Mouse (Mus musculus) G1E (cell line): ENCODE data around the gene Prss33. TPM values are rescaled to one million over a fixed set of nuclear protein-coding genes. Genes with fewer than 3 reads are reported as not detected.

ENCODE experiments used
- ATAC-seq: 2 replicates; pipeline ENCODE4 v1.8.0; 2016; ENCODE audit warnings: mild to moderate bottlenecking; ENCODE audit not compliant: insufficient number of reproducible peaks, poor library complexity, low FRiP score, severe bottlenecking; ENCODE audit errors: extremely low read depth
- DNase-seq: peaks from one replicate; pipeline ENCODE4 v3.0.0; 2012; ENCODE audit warnings: low spot score
- H3K27me3 ChIP-seq: 2 replicates; pipeline ENCODE4 v1.6.1; 2012; ENCODE audit warnings: mild to moderate bottlenecking, low read length, inconsistent platforms; ENCODE audit not compliant: insufficient read depth
- H3K36me3 ChIP-seq: replicated peaks from 2 replicates; pipeline ENCODE3; 2012; ENCODE audit warnings: mild to moderate bottlenecking, inconsistent platforms
- H3K4me1 ChIP-seq: 2 replicates; pipeline ENCODE4 v1.6.1; 2012; ENCODE audit warnings: low read depth, low read length, inconsistent platforms, mixed read lengths; ENCODE audit not compliant: insufficient read depth
- H3K4me3 ChIP-seq: 2 replicates; pipeline ENCODE4 v1.5.1; 2012; ENCODE audit warnings: low read depth, mild to moderate bottlenecking, inconsistent platforms, low read length, moderate library complexity, mixed read lengths
- H3K9me3 ChIP-seq: replicated peaks from 2 replicates; pipeline ENCODE4 v1.6.1; 2012; ENCODE audit warnings: inconsistent platforms
- CTCF ChIP-seq: IDR thresholded peaks from 2 replicates; pipeline ENCODE4 v1.5.1; 2012; ENCODE audit warnings: low read depth, low read length, inconsistent platforms, mixed read lengths
- GATA1 ChIP-seq: IDR thresholded peaks from 2 replicates; pipeline ENCODE4 v1.6.1; 2012; ENCODE audit warnings: borderline replicate concordance, low read length, inconsistent platforms, mixed read lengths
- GATA2 ChIP-seq: IDR thresholded peaks from 2 replicates; pipeline ENCODE4 v1.6.1; 2012; ENCODE audit warnings: low read depth, low read length, inconsistent platforms, borderline replicate concordance
- POLR2AphosphoS5 ChIP-seq: IDR thresholded peaks from 2 replicates; pipeline ENCODE4 v1.6.1; 2012; ENCODE audit warnings: low read depth, low read length, inconsistent platforms; ENCODE audit not compliant: insufficient replicate concordance
- TAL1 ChIP-seq: conservative IDR thresholded peaks from 2 replicates; pipeline ENCODE4 v1.6.1; 2012; ENCODE audit warnings: low read depth, low read length, inconsistent platforms, mixed read lengths
- polyA plus RNA-seq: library from polyadenylated mRNA; stranded (reverse); fragments of >175 nt; gene quantifications from 2 replicates; pipeline ENCODE4 v1.2.3, GENCODE M21; 2012
- total RNA-seq, 2 experiments: library from RNA; stranded (forward) in 1 of 2; stranded (reverse) in 1 of 2; fragments of 200-1000 nt in 1 of 2; fragments of >200 nt in 1 of 2; fragmentation: Nextera tagmentation in 1 of 2; gene quantifications; 2 replicates each; pipeline ENCODE4 v1.2.3; 2014 to 2017

Prss33 gene
- total and polyA plus RNA-seq, 3 experiments = 0.11 TPM; not detected in 2

DNA sequence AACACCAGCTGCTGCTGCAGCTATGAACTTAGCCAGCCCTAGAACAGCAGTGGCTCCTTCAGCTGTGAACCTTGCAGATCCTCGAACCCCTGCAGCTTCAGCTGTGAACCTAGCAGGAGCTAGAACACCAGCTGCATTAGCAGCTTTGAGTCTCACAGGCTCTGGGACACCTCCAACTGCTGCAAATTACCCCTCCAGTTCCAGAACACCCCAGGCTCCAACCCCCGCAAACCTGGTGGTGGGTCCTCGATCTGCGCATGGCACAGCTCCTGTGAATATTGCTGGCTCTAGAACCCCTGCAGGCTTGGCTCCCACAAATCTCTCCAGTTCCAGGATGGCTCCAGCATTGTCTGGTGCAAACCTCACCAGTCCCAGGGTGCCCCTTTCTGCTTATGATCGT lies 15.1 kb downstream of the Prss33 start:
- TF ChIP-seq CTCF (no peak), POLR2AphosphoS5 (no peak), GATA1 (no peak), GATA2 (no peak), TAL1 (no peak)
- H3K27me3 ChIP-seq = peaks cover 3% of the 10 kb centered on the region; the same call in 1 of the 2 replicates
- no peak overlapping the region; the same call in 1 of the 2 replicates for H3K4me3 ChIP-seq
- DNase-seq (no peak), ATAC-seq (no peak; the same call in 1 of the 2 replicates)
- peaks cover 99% of the 10 kb centered on the region for H3K36me3 ChIP-seq
- H3K9me3 ChIP-seq = peaks cover 50% of the 10 kb centered on the region
- H3K4me1 ChIP-seq = peaks cover 56% of the 10 kb centered on the region

DNA sequence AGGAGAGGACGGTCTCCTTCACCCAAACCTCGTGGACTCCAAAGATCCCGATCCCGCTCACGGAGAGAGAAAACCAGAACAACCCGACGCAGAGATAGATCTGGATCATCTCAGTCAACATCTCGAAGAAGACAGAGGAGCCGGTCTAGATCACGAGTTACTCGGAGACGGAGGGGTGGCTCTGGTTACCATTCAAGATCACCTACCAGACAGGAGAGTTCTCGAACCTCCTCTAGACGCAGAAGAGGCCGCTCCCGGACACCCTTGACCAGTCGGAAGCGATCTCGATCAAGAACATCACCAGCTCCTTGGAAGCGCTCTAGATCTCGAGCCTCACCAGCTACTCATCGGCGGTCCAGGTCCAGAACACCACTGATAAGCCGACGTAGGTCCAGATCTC lies 16.6 kb downstream of the Prss33 start:
- Histone ChIP-seq H3K36me3 (peaks cover 100% of the 10 kb centered on the region), H3K4me3 (no peak overlapping the region; the same call in 1 of the 2 replicates), H3K27me3 (peaks cover 3% of the 10 kb centered on the region; the same call in 1 of the 2 replicates), H3K9me3 (peaks cover 59% of the 10 kb centered on the region), H3K4me1 (peaks cover 46% of the 10 kb centered on the region)
- no peak for DNase-seq
- ATAC-seq = no peak
- TF ChIP-seq CTCF = no peak

DNA sequence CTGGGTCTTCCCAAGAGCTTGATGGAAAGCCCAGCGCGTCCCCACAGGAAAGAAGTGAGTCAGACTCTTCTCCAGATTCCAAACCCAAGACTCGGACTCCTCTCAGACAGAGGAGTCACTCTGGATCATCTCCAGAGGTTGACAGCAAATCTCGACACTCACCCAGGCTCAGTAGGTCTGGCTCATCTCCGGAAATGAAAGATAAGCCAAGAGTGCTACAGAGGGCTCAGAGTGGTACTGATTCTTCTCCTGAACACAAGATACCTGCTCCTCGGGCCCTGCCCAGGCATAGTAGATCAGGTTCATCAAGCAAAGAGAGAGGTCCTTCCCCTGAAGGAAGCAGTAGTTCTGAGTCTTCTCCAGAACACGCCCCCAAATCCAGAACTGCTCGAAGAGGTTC lies 17.3 kb downstream of the Prss33 start:
- peaks cover 100% of the 10 kb centered on the region for H3K36me3 ChIP-seq

DNA sequence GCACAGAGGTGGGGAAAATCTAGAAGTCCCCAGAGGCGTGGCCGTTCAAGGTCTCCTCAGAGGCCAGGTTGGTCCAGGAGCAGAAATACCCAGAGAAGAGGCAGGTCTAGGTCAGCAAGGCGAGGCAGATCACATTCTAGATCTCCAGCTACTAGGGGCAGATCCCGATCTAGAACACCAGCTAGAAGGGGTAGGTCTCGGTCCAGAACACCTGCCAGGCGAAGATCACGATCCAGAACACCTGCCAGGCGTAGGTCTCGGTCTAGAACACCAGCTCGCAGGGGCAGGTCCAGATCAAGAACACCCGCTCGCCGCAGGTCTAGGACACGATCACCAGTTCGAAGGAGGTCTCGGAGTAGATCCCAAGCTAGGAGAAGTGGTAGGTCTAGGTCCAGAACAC lies 20.2 kb downstream of the Prss33 start:
- ATAC-seq (no peak), DNase-seq (no peak)
- Histone ChIP-seq H3K4me1 (peaks cover 15% of the 10 kb centered on the region), H3K27me3 (peaks cover 3% of the 10 kb centered on the region; the same call in 1 of the 2 replicates), H3K4me3 (no peak overlapping the region; the same call in 1 of the 2 replicates), H3K36me3 (peaks cover 98% of the 10 kb centered on the region), H3K9me3 (peaks cover 55% of the 10 kb centered on the region)
- no peak for TF ChIP-seq POLR2AphosphoS5
- no peak for TF ChIP-seq CTCF
- TF ChIP-seq TAL1 = no peak
- TF ChIP-seq GATA2 = no peak
- no peak for TF ChIP-seq GATA1

More for the DNA sequence above, 17.3 kb downstream of the Prss33 start:
- no peak overlapping the region for H3K4me3 ChIP-seq
- peaks cover 42% of the 10 kb centered on the region for H3K4me1 ChIP-seq
- peaks cover 3% of the 10 kb centered on the region; the same call in 1 of the 2 replicates for H3K27me3 ChIP-seq
- DNase-seq = no peak
- ATAC-seq = no peak
- TF ChIP-seq CTCF = no peak
- no peak for TF ChIP-seq GATA1
- no peak for TF ChIP-seq POLR2AphosphoS5
- TF ChIP-seq TAL1 = no peak
- no peak for TF ChIP-seq GATA2
- H3K9me3 ChIP-seq = peaks cover 59% of the 10 kb centered on the region

DNA sequence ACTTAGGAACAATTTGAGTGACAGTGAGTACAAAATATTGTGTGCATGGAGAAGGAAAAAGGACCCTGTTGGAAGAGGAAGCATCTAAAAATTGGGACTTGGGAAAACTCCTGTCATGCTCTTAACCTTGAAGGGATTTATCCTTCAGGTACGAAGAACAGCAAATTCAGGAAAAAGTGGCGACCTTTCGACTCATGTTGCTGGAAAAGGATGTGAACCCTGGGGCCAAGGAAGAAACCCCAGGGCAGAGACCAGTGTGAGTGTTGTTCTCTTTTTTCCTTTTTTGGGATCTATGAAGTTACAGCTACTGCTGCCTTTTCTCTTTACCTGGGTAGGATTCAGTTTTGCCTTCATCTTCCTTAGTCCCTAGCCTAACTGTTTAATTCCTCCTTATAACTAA lies 27.9 kb downstream of the Prss33 start:
- no peak for TF ChIP-seq POLR2AphosphoS5
- no peak for TF ChIP-seq TAL1
- no peak for TF ChIP-seq GATA2
- TF ChIP-seq CTCF = no peak
- Histone ChIP-seq H3K36me3 (peaks cover 68% of the 10 kb centered on the region), H3K4me3 (no peak overlapping the region), H3K9me3 (no peaks in the 10 kb centered on the region), H3K4me1 (peaks cover 19% of the 10 kb centered on the region), H3K27me3 (no peaks in the 10 kb centered on the region)
- ATAC-seq (no peak), DNase-seq (no peak)

DNA sequence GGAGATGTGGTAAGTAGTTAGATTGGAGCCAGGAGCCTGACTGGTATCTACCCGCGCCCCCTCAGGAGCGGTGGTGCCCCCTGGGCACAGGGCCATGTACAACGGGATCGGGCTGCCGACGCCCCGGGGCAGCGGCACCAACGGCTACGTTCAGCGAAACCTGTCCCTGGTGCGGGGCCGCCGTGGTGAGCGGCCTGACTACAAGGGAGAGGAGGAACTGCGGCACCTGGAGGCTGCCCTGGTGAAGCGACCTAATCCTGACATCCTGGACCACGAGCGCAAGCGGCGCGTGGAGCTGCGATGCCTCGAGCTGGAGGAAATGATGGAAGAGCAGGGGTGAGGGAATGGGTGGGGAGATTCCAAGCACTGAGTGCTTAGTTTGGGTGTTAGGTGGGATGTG lies 29.0 kb downstream of the Prss33 start:
- DNase-seq = no peak
- no peak for ATAC-seq
- no peaks in the 10 kb centered on the region for H3K9me3 ChIP-seq
- TF ChIP-seq TAL1 (no peak), CTCF (no peak), POLR2AphosphoS5 (no peak), GATA2 (no peak), GATA1 (no peak)
- H3K4me3 ChIP-seq = peak overlapping the region; percentile 60; the same call in 1 of the 2 replicates
- H3K27me3 ChIP-seq = no peaks in the 10 kb centered on the region
- H3K36me3 ChIP-seq = peaks cover 57% of the 10 kb centered on the region
- H3K4me1 ChIP-seq = peaks cover 23% of the 10 kb centered on the region

DNA sequence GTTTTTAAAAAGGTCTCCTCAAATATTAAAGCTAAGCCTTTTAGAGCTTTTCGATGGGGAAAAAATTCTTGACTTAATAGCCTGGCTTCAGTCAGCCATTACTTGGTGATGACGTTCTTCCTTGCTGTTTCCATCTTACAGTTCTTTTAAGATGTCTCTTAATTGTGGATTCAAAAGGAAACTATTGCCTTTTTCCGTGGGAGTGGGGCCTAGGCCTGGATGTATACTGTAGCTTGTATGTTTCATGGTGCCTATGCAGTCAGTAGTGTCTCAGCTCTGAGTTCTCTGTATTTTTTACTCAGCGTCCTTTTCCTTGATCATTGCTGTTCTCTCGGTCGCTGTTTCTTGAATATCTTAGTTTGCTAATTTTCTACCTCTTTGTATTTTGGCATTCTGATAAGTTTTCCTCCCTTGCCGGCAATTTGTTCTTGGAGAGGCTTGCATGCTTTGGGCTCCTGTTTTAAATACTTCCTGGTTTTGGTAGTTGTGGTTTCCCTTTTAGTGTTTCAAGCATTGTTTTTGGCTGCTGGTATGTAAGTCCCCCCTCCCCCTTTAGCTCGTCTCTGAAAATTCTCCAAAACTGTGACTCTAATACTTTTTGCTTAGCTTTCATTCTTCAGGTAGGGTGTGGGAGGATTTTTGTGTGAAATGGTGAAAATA lies 31.3 kb downstream of the Prss33 start:
- H3K27me3 ChIP-seq = no peaks in the 10 kb centered on the region
- DNase-seq = no peak
- peaks cover 27% of the 10 kb centered on the region for H3K4me1 ChIP-seq
- H3K36me3 ChIP-seq = peaks cover 35% of the 10 kb centered on the region
- no peaks in the 10 kb centered on the region for H3K9me3 ChIP-seq
- H3K4me3 ChIP-seq = peak overlapping the region; percentile 87
- ATAC-seq = no peak
- no peak for TF ChIP-seq POLR2AphosphoS5
- no peak for TF ChIP-seq GATA2
- TF ChIP-seq CTCF = no peak
- TF ChIP-seq TAL1 = no peak
- TF ChIP-seq GATA1 = no peak
